Mouse (Mus musculus) NIH3T3 (cell line): ENCODE results near the gene Gm49673.
"Not testable (repeated sequence)": the region's sequence is repeated elsewhere in the genome, so short reads cannot be mapped to it uniquely, and the experiment has no call there.

Source experiments
- DNase-seq: peaks from one replicate; pipeline ENCODE4 v3.0.0-alpha.2; 2012; ENCODE audit warnings: low read depth

Gm49673 gene

DNA sequence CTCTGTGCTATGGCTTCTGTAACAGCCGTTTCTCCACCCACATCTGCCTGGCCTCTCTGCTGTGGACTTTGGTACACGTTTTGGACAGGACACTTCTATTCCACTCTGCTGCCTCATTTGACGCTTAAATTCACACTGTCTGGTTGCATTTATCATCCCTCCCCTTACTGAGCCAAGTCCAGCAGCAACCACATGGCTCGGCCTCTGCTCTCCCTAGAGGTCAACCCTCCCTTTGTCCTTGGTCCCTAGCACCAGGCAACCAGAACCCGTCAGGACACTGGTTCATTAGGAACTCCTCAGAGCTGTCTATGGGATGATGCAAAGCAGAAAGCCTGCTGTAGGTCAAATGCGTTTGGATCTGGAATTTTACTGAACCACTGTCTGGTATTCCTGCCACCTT, 16.7 kb downstream of the Gm49673 start:
- DNase-seq, result not testable (repeated sequence)

DNA sequence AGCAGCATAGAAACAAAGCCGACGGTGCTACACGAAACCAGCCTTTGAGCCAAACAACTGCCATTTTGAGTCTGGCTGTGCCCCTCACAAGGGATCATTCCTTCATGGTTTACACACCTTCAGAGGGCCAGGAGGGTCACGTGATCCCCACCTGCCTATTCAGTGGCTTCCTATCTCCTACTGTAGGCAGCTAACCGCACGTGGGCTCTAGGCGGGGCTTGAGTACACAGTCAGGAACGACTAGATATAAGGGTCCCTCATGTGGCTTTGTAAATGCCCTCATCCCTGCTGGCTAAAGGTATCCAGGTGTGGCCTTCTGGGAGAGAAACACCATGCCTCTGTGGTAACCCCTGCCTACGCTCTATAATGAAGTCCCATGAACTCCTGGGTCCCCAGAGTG, 18.0 kb downstream of the Gm49673 start:
- DNase-seq, result not testable (repeated sequence)

DNA sequence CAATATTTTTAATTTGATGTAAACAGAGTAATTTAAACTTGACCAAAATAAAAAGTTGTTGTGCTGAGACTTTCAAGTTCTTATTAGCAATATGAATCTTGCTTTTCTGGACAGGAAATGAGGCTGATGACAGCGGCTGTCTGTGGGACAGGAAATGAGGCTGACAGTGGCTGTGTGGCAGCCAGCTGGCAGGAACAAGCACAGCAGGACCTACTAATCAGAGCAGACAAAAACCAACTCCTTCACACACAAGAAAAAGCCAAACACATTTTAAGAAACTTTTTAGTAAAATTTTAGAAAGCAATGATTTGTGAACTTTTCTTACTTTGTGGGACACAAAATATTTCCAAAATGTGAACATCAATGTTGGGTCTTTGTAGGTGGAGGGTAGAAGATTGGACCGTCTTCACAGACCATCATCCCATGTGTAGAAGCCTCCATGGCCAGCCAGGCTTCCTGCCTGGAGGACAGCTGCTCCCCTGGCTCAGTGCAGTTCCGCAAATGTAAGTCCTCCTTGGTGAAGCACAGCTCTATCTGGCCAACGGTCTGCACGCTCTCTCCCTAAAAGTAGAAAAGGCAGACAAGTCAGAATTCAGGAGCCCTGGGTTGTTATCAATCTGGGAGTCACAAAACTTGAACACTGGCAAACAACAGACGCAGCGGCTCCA, 19.1 kb downstream of the Gm49673 start:
- DNase-seq, result not testable (repeated sequence)

DNA sequence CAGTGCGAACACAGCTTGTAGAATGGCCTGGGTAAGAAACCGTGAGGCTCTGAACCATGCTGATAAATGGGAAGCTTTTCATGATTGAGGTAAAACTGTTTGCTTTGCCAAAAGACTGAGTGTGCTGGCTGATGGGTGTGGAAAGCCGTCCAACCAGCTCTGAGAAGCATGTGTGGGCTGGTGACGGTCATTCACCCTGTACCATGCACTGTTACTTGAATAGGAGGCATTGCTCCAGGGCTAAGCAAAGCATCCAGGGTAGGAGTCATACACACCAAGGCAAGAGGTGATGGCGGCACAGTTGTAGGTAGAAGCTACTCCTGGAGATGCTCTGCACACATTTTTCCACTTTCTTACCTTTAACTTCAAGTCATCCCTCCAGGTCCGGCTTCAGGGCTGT, 23.0 kb downstream of the Gm49673 start:
- not testable (repeated sequence) for DNase-seq

DNA sequence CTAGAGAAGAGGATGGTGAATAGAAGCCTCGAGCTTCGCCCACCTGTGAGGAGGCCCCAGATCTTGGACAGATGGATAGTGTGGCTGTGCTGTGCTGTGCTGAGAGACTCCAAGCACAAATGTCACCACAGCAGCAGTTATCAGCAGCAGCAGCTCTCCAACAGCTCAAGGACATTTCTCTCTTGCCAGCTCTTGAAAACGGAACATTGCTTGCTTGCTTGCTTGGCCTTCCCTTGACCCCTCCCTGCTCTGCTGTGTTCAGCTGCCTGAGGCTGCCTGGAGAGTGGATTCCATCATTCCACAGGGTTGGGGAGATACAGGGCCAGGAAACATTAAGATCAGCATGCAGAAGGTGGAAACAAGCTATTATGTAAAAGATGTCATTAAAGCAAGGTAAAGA, 24.6 kb downstream of the Gm49673 start:
- DNase-seq, result not testable (repeated sequence)

DNA sequence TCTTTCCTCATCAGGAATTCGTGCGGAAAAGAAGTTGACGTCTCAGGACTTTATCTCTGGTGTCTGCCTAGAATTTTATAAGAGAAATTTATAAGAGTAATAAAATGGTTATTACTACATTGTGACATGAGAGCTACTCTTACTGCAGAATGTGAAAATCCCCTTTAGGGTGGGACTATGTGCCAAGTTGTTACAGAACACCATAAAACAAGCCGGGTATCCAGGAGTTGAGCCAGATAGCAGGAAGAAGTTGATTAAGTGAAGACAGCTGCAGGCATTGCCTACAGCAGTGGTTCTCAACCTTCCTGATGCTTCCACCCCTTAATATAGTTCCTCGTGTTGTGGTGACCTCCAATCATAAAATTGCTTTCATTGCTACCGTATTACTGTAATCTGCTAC, 30.7 kb downstream of the Gm49673 start:
- not testable (repeated sequence) for DNase-seq

DNA sequence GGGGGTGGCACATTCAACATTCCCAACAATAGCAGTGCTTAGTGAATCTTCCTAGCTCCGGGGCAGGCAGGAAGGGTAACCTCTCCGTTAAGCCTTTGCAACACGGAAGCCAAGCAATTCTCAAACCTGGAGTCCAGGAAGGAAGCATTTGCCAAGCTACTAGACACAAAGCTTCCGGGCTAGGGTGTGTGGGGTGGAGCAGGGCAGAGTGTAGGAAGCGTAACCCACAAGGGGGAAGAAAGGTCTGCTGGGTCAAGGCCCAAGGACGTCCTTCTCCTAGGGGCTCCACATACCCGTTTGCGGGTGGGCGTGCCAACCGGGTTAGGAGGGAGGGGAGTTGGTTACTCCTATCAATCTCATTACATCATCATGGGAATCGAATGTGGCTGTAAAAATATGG, 31.2 kb downstream of the Gm49673 start:
- DNase-seq, result not testable (repeated sequence)

DNA sequence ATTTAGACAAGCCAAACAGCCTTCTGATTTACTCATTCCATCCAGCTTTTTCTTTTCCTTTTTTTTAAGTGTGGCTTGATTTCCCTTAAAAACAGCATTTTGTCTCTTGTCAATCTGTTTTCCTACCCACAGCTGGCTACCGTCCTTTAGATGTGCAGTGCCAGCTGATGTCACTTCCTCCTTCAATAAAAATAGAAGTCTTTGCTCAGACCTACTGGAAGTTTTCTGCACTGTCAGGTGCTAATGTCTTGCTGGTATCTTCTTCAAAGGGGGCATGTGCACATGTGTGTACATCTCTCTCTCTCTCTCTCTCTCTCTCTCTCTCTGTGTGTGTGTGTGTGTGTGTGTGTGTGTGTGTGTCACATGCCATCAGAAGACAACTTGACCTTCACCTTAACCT, 35.4 kb downstream of the Gm49673 start:
- DNase-seq, result not testable (repeated sequence)

DNA sequence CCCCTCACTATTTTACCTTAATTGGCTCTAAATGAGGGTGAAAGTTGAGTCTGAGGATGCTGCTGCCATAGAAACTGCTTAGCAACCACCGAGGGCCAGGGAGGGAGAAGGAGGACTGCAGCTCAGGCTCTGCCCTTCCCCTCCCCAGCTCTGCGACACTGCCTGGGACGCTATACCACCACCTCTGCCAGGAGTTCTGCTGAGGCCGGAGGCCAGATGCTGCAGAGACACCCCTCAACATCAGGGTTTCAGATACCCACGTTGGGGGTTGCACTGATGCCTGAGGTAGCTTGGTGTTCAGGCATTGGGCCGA, 46.3 kb downstream of the Gm49673 start:
- DNase-seq, result not testable (repeated sequence)

DNA sequence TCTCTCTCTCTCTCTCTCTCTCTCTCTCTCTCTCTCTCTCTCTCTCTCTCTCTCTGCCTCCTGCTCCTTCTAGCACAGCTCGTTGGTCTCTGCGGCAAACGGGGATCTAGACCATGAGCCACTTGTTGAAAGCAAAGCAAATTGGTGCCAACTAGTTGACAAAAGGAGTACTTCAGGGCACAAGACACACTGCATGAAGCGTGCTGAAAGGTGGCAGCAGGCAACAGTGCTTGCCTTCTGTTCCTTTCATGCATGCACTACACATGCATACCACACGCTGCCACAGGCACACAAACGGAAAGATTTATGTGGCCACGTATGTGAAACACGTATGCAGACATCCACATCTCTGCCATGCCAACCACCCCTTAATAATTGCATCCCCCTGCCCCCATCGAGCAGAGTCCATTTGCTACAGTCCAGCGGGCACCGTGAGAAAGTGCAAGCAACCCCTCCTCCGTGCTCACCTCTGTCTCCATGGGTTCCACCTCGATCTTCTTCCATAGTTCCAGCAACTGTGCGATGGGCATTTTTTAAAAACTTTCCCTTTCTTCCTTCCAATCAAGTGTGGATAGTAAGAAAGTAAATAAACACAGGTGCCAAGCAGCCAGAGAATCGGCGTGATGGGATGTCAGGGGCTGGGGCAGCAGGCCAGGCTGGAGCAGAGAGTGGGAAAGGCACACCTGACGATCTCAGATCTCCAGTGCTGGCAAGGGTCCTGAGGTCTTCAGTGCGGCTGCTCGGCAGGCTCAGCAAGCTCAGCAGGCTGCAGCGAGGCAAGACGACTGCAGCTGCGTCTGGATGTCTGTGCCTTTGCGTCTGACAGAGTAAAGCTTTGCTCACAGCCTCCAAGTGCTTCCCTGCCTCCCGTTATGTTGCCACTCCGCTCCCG, 46.9 kb downstream of the Gm49673 start:
- DNase-seq, result not testable (repeated sequence)

DNA sequence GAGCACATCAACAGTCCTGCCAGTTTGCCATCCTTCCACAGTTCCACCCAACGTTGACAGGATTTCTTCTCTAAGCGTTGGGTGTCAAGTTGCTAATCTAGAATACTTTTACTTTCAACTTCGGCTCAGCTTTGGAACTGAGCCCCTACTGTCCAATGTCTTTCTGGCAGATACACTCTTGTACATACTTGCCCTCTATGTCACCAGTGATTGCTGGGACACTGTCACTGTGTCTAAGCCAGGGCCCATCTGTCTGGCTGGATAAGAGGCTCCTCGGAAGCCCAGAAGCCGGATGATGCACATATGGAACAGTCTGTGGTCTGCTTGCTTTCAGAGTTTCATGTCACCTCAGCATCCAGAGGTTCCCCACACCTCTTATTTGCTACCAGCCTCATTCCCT, 51.4 kb downstream of the Gm49673 start:
- not testable (repeated sequence) for DNase-seq

DNA sequence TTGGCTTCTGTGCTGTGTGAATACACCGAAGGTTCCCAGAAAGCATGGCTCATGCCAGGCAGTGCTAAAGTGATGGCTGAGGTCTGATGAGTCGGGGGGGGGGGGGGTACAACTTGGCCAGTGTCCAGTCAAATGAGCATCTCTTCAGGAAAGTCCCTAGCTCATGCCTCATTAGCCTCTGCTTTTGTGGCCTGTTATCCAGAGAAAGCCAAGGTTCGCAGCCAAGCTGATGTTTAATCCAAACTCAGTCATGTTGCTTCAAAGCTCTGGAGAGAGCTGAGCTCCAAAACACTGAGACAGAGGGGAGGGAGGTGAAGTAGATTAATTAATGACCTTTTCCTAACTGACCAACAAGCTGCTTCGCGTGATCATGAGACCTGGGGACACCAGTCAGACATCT, 51.9 kb downstream of the Gm49673 start:
- not testable (repeated sequence) for DNase-seq

DNA sequence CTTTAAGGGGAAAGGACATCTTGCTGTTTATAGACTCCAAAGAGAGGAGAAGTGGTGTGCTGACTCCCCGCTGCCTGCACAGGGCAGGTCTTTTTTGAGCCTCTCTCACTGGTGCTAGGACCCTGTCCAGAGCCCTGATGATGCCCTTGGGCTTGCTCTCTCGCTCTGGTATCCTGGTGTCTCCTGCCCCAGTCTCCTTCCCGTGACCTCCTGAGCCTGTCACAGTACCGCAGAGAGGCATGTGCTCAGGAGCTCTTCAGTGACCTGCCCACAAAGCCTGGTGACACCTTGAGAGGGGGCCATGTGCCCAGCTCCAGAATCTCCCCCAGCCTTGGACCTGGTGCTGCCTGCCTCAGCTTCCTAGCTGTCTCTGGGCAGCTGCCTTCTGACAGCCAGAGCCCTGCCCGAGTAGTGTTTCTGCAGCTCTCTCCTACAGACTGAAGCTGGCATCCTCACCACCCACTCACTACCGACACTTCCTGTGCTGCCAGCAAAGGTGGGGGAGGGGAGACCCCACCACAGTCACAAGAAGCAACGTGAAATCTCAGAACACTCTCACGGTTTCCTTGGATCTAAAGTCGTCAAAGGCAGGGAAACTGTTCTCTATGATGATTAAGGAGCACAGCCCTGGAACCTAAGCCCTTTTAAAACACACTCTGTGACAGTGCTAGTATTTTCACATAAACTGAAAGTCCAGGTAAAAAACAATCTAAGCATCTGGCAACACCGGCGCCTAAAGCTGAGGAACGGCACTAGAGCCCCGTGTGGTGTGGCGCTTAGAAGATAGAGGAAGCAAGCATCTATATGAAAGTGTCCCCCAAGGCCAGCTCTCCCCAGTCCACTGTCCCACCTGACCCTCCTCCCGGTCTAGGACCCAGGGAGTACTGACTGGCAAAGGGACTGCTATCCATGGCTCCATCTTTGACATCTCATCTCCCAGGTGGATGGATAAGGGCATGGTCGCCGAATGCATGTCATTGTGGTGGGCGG, 54.8 kb downstream of the Gm49673 start:
- not testable (repeated sequence) for DNase-seq

DNA sequence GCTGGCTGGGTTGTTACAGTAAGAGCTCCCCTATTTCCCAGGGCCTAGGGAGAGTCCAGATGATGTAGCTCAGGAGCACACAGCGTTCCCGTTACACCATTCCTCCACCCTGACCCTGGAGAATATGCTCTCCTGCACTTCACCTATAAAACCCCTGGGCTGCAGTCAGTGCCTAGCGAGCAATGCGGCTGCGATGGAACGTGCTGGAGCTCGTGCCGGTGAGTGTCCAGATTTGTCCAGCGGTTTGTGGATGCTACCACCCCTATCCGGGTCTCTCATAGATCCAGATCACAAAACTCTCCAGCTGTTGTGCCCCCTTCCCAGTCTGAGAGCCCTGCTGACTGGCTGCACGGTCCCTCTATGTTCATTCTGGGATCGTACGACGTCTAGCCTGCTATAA, 56.3 kb downstream of the Gm49673 start:
- DNase-seq, result not testable (repeated sequence)

DNA sequence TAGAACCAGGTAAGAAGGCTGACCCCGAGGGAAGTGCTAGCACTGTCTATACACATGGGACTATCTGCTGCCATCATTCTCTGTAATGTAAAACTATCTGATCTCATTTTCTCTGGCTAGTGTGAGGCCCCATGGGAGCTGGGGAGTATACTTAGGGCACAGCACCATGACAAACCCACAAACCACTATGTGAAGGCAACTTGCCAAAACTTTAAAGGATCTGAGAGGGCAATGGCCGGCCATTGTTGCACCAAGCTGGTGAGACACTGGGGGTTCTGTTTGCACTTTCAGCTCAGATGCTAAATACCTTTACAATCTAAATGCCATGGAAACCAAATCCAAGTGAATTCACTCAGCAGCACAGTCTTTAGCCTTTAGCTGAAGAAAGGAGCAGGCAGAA, 77.7 kb downstream of the Gm49673 start:
- not testable (repeated sequence) for DNase-seq

DNA sequence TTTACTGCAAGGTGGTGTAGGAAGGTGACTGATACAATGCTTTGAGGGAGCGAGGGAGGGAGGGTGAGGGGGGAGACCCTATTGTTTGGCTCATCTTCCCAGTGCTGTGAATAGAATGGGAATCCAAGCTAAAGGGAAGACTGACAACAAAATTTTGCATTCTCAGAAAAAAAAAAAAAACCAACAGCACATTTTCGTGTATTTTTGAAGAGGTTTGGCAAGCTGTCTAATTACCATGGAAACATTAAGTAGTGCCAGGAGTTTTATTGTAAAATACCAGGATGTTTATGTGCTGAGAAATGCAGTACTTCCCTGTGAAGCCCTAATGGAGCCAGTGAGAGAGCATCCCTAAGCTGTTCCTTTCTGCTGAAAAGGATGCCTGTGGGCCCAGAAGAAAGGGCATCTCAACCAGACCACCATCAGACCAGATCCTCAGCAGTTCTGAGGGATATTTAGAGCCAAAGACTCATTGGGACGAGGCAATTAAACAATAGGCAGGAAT, 90.9 kb downstream of the Gm49673 start:
- not testable (repeated sequence) for DNase-seq

DNA sequence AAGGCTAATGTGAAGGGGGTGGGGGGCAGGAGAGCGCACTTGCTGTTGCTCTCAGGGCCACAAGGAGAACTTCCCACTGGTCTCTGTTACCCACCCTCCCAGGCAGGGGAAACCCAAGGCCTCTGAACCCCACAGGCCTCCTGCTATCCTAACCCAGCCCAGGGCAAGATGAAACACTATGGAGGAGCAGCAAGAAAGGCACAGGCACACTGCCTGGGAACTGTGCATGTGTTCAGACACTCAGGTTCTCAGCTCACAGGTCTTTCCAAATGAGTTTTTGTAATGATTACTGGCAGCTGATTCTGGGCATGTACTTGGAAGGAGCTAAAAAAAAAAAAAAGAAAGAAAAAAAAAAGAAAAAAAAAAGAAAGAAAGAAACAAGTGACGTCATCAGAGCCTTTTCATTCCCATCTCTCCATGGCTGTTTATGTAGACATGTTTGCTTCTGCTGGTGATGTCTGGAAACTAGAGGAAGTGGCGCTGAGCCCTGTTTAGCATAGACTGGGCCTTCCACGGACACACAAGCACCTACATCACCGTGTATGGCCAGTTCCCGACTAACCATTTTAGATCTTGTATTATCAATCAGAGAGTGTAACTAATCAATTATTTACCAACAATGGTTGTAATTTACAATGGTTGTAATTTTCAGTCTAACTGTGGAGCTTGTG, 91.5 kb downstream of the Gm49673 start:
- not testable (repeated sequence) for DNase-seq

DNA sequence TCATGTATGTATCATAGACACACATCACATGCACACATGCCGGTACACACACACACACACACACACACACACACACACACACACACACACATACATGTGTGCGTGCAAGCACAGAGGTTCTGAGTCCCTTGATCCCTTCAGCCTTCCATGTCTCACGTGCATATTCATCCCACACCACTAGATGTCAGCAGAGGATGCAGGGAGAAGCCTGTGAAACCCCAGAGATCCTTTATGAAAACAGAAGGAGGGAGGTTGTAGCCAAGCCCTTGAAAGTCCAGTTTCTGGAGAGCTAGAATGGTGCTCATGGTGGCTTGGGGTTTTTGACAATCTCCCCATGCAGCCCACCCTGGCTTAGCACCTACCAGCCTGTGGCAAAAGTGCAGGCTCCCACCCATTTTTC, 96.3 kb downstream of the Gm49673 start:
- DNase-seq, result peak; percentile 47

DNA sequence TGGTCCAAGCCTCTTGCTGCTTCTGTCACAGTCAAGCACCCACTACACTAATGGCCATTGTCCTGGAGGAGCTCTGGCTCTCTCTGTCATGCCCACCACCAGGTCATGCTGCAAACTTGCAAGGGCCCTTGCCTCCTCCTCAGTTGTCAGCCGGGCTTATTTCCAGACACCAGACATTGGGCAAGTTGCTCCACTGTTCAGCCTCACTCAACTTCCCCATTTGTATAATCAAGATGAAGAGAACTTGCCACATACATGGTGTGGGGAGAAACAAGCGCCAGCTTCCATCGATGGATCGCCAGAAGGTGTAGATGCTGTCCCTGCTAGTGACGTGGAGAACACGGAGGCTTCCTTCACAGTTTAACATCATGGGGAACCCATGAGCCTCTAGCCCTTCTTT, 97.4 kb downstream of the Gm49673 start:
- DNase-seq, result not testable (repeated sequence)

DNA sequence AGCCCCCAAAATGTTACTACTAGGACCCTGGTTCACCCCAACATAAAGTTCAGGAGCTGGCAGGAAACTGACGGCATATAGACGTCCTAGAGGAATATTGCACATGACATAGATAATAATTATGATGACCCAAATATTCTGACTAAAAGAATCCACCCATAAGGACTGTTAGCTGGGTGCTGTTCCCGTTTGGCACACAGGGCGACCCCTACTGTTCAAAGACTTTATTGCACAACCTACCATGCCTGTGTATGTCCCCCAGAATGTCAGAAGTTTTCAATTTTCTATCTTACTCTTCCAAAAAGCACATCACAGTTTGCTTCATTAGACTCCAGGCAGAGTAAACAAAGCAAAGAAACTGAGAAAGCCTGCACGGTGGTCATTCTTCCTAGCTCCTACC, 101.4 kb downstream of the Gm49673 start:
- DNase-seq, result not testable (repeated sequence)

DNA sequence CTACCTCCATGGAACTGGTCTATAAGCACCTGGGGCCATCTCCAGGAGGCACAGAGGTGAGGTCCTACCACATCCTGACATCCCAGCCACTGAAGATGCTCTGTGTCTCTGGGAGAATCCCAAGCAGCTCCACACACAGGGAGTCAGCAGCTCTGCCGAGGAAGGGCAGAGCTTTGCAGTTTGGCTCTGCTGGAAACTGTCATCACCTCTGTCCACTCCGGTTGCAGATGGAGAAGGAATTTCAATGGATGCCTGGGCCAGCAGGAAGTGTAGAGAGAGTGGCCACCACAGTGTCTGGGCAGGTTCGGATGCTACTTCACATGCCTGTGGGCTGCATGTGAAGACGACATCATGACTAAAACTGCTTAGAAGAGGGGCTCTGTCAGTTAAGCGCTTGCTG, 106.4 kb downstream of the Gm49673 start:
- DNase-seq, result not testable (repeated sequence)
